Mouse (Mus musculus) liver, embryonic 14.5 days (tissue): ENCODE measurements around the gene Htr3b. TPM values are rescaled to one million over a fixed set of nuclear protein-coding genes. Genes with fewer than 3 reads are reported as not detected.

Experiments used
- ATAC-seq: fragments of 200-750 bp; cut with Nextera tagmentation; 2 replicates; pipeline ENCODE4 v1.8.0; 2017; ENCODE audit warnings: moderate number of reproducible peaks, mild to moderate bottlenecking, moderate library complexity; ENCODE audit not compliant: insufficient read depth
- DNase-seq, 3 experiments: peaks; one replicate each; pipeline ENCODE4 v3.0.0-alpha.2; 2012 to 2013; ENCODE audit warnings: low read depth in 3 of 3, low spot score in 3 of 3
- H3K27ac ChIP-seq: fragments of 300-500 bp; sonication (generic); 2 replicates; pipeline ENCODE4 v1.5.1; 2014; ENCODE audit warnings: moderate library complexity, mild to moderate bottlenecking, control low read depth, inconsistent platforms
- H3K27me3 ChIP-seq: fragments of 300-500 bp; sonication (generic); 2 replicates; pipeline ENCODE4 v1.6.1; 2014; ENCODE audit warnings: mild to moderate bottlenecking, low read length, moderate library complexity; ENCODE audit not compliant: control insufficient read depth, insufficient read depth
- H3K36me3 ChIP-seq: fragments of 300-500 bp; sonication (generic); replicated peaks from 2 replicates; pipeline ENCODE4 v1.6.1; 2014; ENCODE audit warnings: low read depth; ENCODE audit not compliant: control insufficient read depth, insufficient read depth
- H3K4me1 ChIP-seq, 2 experiments: fragments of 200-500 bp in 1 of 2; fragments of 300-500 bp in 1 of 2; sonication (generic) in 1 of 2; replicated peaks; 2 replicates each; pipeline ENCODE4 v1.6.1; 2012 to 2014; ENCODE audit warnings: antibody characterized with exemption in 1 of 2, inconsistent platforms in 1 of 2, low read length in 1 of 2; ENCODE audit not compliant: control insufficient read depth in 2 of 2, insufficient read depth in 2 of 2
- H3K4me2 ChIP-seq: fragments of 300-500 bp; sonication (generic); 2 replicates; pipeline ENCODE4 v1.6.1; 2014; ENCODE audit warnings: low read depth, mild to moderate bottlenecking, control low read depth, moderate library complexity
- H3K4me3 ChIP-seq, 2 experiments: fragments of 200-500 bp in 1 of 2; fragments of 300-500 bp in 1 of 2; sonication (generic) in 1 of 2; 2 replicates each; pipeline ENCODE4 v1.5.1; 2012 to 2014; ENCODE audit warnings: low read depth in 2 of 2, low read length in 2 of 2, mild to moderate bottlenecking in 2 of 2, control low read depth in 1 of 2, inconsistent platforms in 1 of 2, moderate library complexity in 1 of 2; ENCODE audit not compliant: insufficient read depth in 1 of 2
- H3K9ac ChIP-seq: fragments of 300-500 bp; sonication (generic); replicated peaks from 2 replicates; pipeline ENCODE4 v1.6.1; 2014; ENCODE audit warnings: mild to moderate bottlenecking, control low read depth, moderate library complexity
- H3K9me3 ChIP-seq: fragments of 300-500 bp; sonication (generic); 2 replicates; pipeline ENCODE4 v1.6.1; 2016; ENCODE audit warnings: low read length, mixed read lengths; ENCODE audit not compliant: control insufficient read depth
- CTCF ChIP-seq: IDR thresholded peaks from 2 replicates; pipeline ENCODE4 v1.5.1; 2016; ENCODE audit warnings: antibody characterized with exemption, low read depth, control low read depth
- EP300 ChIP-seq: IDR thresholded peaks from 2 replicates; pipeline ENCODE4 v1.6.1; 2016; ENCODE audit warnings: antibody characterized with exemption, low read depth
- WGBS: fragments of 180-500 bp; shearing (Covaris S2); extraction: QIAGEN DNeasy Blood & Tissue Kit; methylation state at CpG from one replicate; pipeline ENCODE4 v1.1.7; 2014; ENCODE audit not compliant: insufficient replicate concordance; 5-methylcytosine and 5-hydroxymethylcytosine counted together
- polyA plus RNA-seq, 2 experiments: library from polyadenylated mRNA; depleted of rRNA in 1 of 2; stranded (reverse) in 1 of 2; unstranded in 1 of 2; fragments of >200 nt; fragmentation: Nextera tagmentation in 1 of 2; extraction: Ambion mirVana in 1 of 2; gene quantifications; 2 replicates each; pipeline versions ENCODE4 v1.2.1 to v1.2.3; 2012 to 2014

The Htr3b gene
- 0.01 TPM in 1 of 2 replicates, not detected in the other for polyA plus RNA-seq (2012; rRNA removed)
- polyA plus RNA-seq (2014; fragmentation: Nextera tagmentation; extraction: Ambion mirVana) = not detected in 2 replicates

DNA sequence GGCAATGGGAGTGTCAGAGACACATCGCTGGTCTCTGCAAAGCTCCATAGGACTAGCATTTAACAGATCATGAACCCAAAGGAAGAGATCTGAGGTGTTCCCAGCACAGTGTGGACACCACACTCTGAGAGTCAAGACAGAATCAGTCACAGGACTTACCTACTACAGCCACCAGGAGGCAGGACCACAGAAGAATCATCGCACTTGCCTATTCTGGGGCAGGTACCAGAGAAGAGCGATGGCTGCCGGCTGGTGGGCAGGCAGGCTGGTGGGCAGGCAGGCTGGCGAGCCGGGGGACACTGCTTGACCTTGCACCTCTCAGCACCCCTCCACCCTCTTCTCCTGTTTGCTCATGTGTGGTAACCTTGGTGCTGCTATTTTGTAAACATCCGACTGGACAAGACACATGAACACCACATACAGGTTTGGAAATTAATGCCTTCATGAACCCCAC, at the start of gene Htr3b:
Gene Htr3b, minus strand, starts transcription at position 404 of the 454 bp plus-strand sequence.
- Histone ChIP-seq H3K4me1 (no peaks in the 10 kb centered on the region), H3K4me3 (no peak within 1 kb of the TSS), H3K27me3 (peaks cover 9% of the 10 kb centered on the region), H3K27ac (no peak within 1 kb of the TSS), H3K9ac (no peak within 1 kb of the TSS), H3K9me3 (no peaks in the 10 kb centered on the region), H3K4me2 (no peak within 1 kb of the TSS), H3K36me3 (no peaks in the 10 kb centered on the region)
- 42% methylated on average over 7 of the region's 7 CpGs for WGBS
- ATAC-seq (no peak), DNase-seq (no peak)
- TF ChIP-seq EP300 (no peak), CTCF (peak; percentile 56)

GRCm38 (mm10) chr9:48999256-48999655, 34.5 kb upstream of the Htr3b start:
- Histone ChIP-seq H3K9me3 (no peaks in the 10 kb centered on the region), H3K4me1 (no peaks in the 10 kb centered on the region), H3K27me3 (no peaks in the 10 kb centered on the region), H3K9ac (no peak overlapping the region), H3K36me3 (no peaks in the 10 kb centered on the region), H3K4me2 (no peak overlapping the region), H3K27ac (no peak overlapping the region), H3K4me3 (no peak overlapping the region)
- ATAC-seq = no peak
- no peak for DNase-seq
- TF ChIP-seq CTCF (no peak), EP300 (no peak)
- 76% methylated on average over 6 of the region's 6 CpGs for whole genome bisulfite sequencing

DNA sequence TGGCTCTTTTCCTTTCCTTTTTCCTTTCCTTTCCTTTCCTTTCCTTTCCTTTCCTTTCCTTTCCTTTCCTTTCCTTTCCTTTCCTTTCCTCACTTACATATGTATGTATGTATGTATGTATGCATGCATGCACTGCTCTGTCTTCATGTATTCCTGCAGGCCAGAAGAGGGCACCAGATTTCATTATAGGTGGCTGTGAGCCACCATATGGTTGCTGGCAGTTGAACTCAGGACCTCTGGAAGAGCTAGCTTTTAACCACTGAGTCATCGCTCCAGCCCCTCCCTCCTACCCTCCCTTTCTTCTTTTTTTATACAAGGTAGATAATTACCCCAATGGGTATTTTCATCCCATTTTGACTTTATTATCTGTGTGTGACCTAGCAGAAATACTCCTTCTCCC, 30.9 kb upstream of the Htr3b start:
- Histone ChIP-seq H3K4me3 (no peak overlapping the region), H3K9ac (no peak overlapping the region), H3K36me3 (no peaks in the 10 kb centered on the region), H3K9me3 (no peaks in the 10 kb centered on the region), H3K27ac (no peak overlapping the region), H3K27me3 (no peaks in the 10 kb centered on the region), H3K4me2 (no peak overlapping the region), H3K4me1 (no peaks in the 10 kb centered on the region)
- ATAC-seq = no peak
- 71% methylated on average over 1 of the region's 1 CpGs for WGBS
- TF ChIP-seq EP300 = no peak
- peak; percentile 32; the same call in 1 of the 2 replicates for TF ChIP-seq CTCF
- no peak for DNase-seq

GRCm38 (mm10) chr9:48994779-48995178, 30.0 kb upstream of the Htr3b start:
- Histone ChIP-seq H3K9ac (no peak overlapping the region), H3K36me3 (no peaks in the 10 kb centered on the region), H3K27ac (no peak overlapping the region), H3K27me3 (no peaks in the 10 kb centered on the region), H3K4me1 (no peaks in the 10 kb centered on the region), H3K9me3 (no peaks in the 10 kb centered on the region), H3K4me2 (no peak overlapping the region), H3K4me3 (no peak overlapping the region)
- 73% methylated on average over 7 of the region's 7 CpGs for WGBS
- TF ChIP-seq CTCF = no peak
- TF ChIP-seq EP300 = no peak
- DNase-seq = no peak
- no peak for ATAC-seq

- TF ChIP-seq CTCF (no peak), EP300 (no peak)
- Histone ChIP-seq H3K36me3 (no peaks in the 10 kb centered on the region), H3K4me2 (no peak overlapping the region), H3K4me1 (peaks cover 0 to 11% of the 10 kb centered on the region in 2 experiments; a peak in 2 of 4 replicates), H3K27ac (no peak overlapping the region), H3K4me3 (no peak overlapping the region), H3K9me3 (no peaks in the 10 kb centered on the region), H3K27me3 (no peaks in the 10 kb centered on the region), H3K9ac (no peak overlapping the region)
- 57% methylated on average over 5 of the region's 5 CpGs for WGBS
- DNase-seq = no peak
- ATAC-seq = no peak
Observed at GRCm38 (mm10) chr9:48991671-48992070, 26.9 kb upstream of the Htr3b start.
